ENCODE assay signal across 26 mouse cellular contexts in genomic region chr16:55400818-55401217, GRCm38 (mm10).
"Had no signal": no experiment of that assay in that cellular context is flagged by ENCODE, and none has a peak within 500 bp of the region (broad histone marks: within the 10 kb centered on the region; RNA-seq: fewer than 3 reads in every experiment).

No protein-coding gene starts in this region.

- ATAC-seq: hindbrain, embryonic 16.5 days; inflammation-experienced regulatory T-cells, adult 6 months; intestine, embryonic 15.5 days; intestine, postnatal 0 days; liver, embryonic 12.5 days had no signal

- DNase-seq: gastrocnemius, adult 2 months; gastrocnemius, postnatal 10 days; gastrocnemius, postnatal 25 days; heart, adult 18-20 months; heart, postnatal 10 days; heart, postnatal 4 days; kidney, adult 18-20 months; kidney, adult 9 months; kidney, postnatal 14 days; kidney, postnatal 36 days; layer of hippocampus, adult 9-11 months; layer of hippocampus, postnatal 36 days had no signal

- H3K27me3 ChIP-seq: heart, embryonic 12.5 days; hindbrain, embryonic 12.5 days; intestine, embryonic 15.5 days; kidney, embryonic 15.5 days; limb, embryonic 15.5 days; liver, embryonic 12.5 days had no signal

- H3K27ac ChIP-seq: gastrocnemius, adult 2 months; heart, embryonic 10.5 days; hindbrain, embryonic 10.5 days; hindbrain, embryonic 12.5 days; hindbrain, embryonic 14.5 days; intestine, embryonic 15.5 days; kidney, embryonic 15.5 days; kidney, postnatal 0 days; limb, embryonic 15.5 days; liver, embryonic 12.5 days; liver, embryonic 14.5 days had no signal

- H3K4me2 ChIP-seq: heart, embryonic 12.5 days; hindbrain, embryonic 12.5 days; hindbrain, embryonic 14.5 days; intestine, embryonic 15.5 days; kidney, embryonic 15.5 days; limb, embryonic 15.5 days; liver, embryonic 12.5 days had no signal

- H3K9ac ChIP-seq: heart, embryonic 12.5 days; hindbrain, embryonic 12.5 days; hindbrain, embryonic 14.5 days; intestine, embryonic 15.5 days; kidney, embryonic 15.5 days; limb, embryonic 15.5 days; liver, embryonic 12.5 days; liver, embryonic 14.5 days had no signal

- H3K4me1 ChIP-seq: heart, embryonic 10.5 days; heart, embryonic 12.5 days; hindbrain, embryonic 10.5 days; hindbrain, embryonic 12.5 days; intestine, embryonic 15.5 days; kidney, embryonic 15.5 days; limb, embryonic 15.5 days; liver, embryonic 12.5 days had no signal

- H3K4me3 ChIP-seq: gastrocnemius, adult 2 months; heart, embryonic 10.5 days; heart, embryonic 12.5 days; hindbrain, embryonic 10.5 days; hindbrain, embryonic 12.5 days; intestine, embryonic 15.5 days; kidney, embryonic 15.5 days; limb, embryonic 15.5 days; liver, embryonic 12.5 days had no signal

- H3K9me3 ChIP-seq: heart, embryonic 10.5 days; hindbrain, embryonic 10.5 days; hindbrain, embryonic 12.5 days; intestine, embryonic 15.5 days; kidney, embryonic 15.5 days; limb, embryonic 15.5 days; liver, embryonic 12.5 days had no signal

- H3K36me3 ChIP-seq: heart, embryonic 10.5 days; heart, embryonic 12.5 days; hindbrain, embryonic 10.5 days; hindbrain, embryonic 12.5 days; intestine, embryonic 15.5 days; kidney, embryonic 15.5 days; limb, embryonic 15.5 days; liver, embryonic 12.5 days had no signal
